In genomic region chr4:130101183-130101582, GRCm38 (mm10) we compare ENCODE assay signal across 12 mouse cellular contexts. TPM values are rescaled to one million over a fixed set of nuclear protein-coding genes. Genes with fewer than 3 reads are reported as not detected.
A peak's percentile ranks its signal among the peaks of the same experiment; 100 is the strongest.
DNase-seq lines count a peak whose midpoint lies in the region; ATAC-seq and TF ChIP-seq lines count a peak whose summit lies in the region.
"Had no signal": no experiment of that assay in that cellular context is flagged by ENCODE, and none has a peak within 500 bp of the region (broad histone marks: within the 10 kb centered on the region; RNA-seq: fewer than 3 reads in every experiment).

No protein-coding gene starts in this region.

- TF ChIP-seq POLR2A in lung, adult 2 months (IDR thresholded peaks at IDR 0.05; ENCODE audit: borderline replicate concordance, extremely low read depth, low read depth, low read length), result no peak

- H3K9me3 ChIP-seq in forebrain, embryonic 10.5 days, result peaks cover 4% of the 10 kb centered on the region; the same call in 1 of the 2 replicates
- H3K9me3 ChIP-seq in forebrain, embryonic 16.5 days (ENCODE audit: control insufficient read depth, low read length), result peaks cover 3% of the 10 kb centered on the region; the same call in 1 of the 2 replicates
- H3K9me3 ChIP-seq in lung, embryonic 14.5 days (ENCODE audit: low read depth, low read length), result no peaks in the 10 kb centered on the region
- no peaks in the 10 kb centered on the region for H3K9me3 ChIP-seq in embryonic facial prominence, embryonic 10.5 days

- TF ChIP-seq CTCF in lung, embryonic 14.5 days (IDR thresholded peaks at IDR 0.05; ENCODE audit: low read depth), result no peak
- TF ChIP-seq CTCF in lung, adult 2 months (IDR thresholded peaks at IDR 0.05; ENCODE audit: insufficient read depth, low read length), result no peak

- peaks cover 56% of the 10 kb centered on the region for H3K4me1 ChIP-seq in forebrain, embryonic 10.5 days
- H3K4me1 ChIP-seq in forebrain, embryonic 16.5 days (replicated peaks; ENCODE audit: control insufficient read depth, insufficient read depth, low read length), result peaks cover 6% of the 10 kb centered on the region
- H3K4me1 ChIP-seq in lung, embryonic 14.5 days (ENCODE audit: insufficient read depth), result peaks cover 20% of the 10 kb centered on the region
- peaks cover 7% of the 10 kb centered on the region for H3K4me1 ChIP-seq in lung, adult 2 months (ENCODE audit: control insufficient read depth, insufficient read depth, low read length)
- peaks cover 48% of the 10 kb centered on the region for H3K4me1 ChIP-seq in embryonic facial prominence, embryonic 10.5 days

- ATAC-seq in forebrain, embryonic 16.5 days, result no peak
- ATAC-seq in lung, embryonic 14.5 days (ENCODE audit: insufficient read depth), result no peak

- peak overlapping the region; percentile 66 for H3K27ac ChIP-seq in forebrain, embryonic 10.5 days
- H3K27ac ChIP-seq in forebrain, embryonic 16.5 days (ENCODE audit: low read length), result no peak overlapping the region
- peak overlapping the region; percentile 58 for H3K27ac ChIP-seq in lung, embryonic 14.5 days (ENCODE audit: low read depth)
- peak overlapping the region; percentile 36; the same call in 1 of the 2 replicates for H3K27ac ChIP-seq in embryonic facial prominence, embryonic 10.5 days (replicated peaks)
- H3K27ac ChIP-seq: midbrain, embryonic 10.5 days had no signal

- H3K4me2 ChIP-seq in forebrain, embryonic 16.5 days (ENCODE audit: low read length), result no peak overlapping the region
- H3K4me2 ChIP-seq in lung, embryonic 14.5 days, result peak overlapping the region; percentile 35

- H3K4me3 ChIP-seq in forebrain, embryonic 10.5 days, result no peak overlapping the region
- H3K4me3 ChIP-seq in forebrain, embryonic 16.5 days (replicated peaks; ENCODE audit: low read length), result no peak overlapping the region
- H3K4me3 ChIP-seq in lung, embryonic 14.5 days (ENCODE audit: low read depth, low read length), result no peak overlapping the region
- H3K4me3 ChIP-seq in lung, adult 2 months (replicated peaks; ENCODE audit: extremely low read depth, low read depth, low read length), result no peak overlapping the region
- H3K4me3 ChIP-seq in embryonic facial prominence, embryonic 10.5 days, result no peak overlapping the region
- H3K4me3 ChIP-seq: midbrain, embryonic 10.5 days had no signal

- no peak for DNase-seq in forebrain, embryonic 10.5 days (ENCODE audit: extremely low spot score, low spot score)
- DNase-seq in lung, embryonic 14.5 days, result peak; percentile 46
- no peak for DNase-seq in lung, adult 2 months
- DNase-seq in embryonic facial prominence, embryonic 10.5 days (ENCODE audit: low spot score), result no peak
- peak; percentile 25 for DNase-seq in mesoderm, embryonic 11.5 days (ENCODE audit: low read depth, low spot score)
- no peak for DNase-seq in spleen, postnatal 10 days (ENCODE audit: low spot score in 2 of 2)
- no peak for DNase-seq in natural killer cell, adult 2 months (ENCODE audit: low spot score in 2 of 2)
- DNase-seq: adrenal gland, postnatal 25 days; layer of hippocampus, adult 9-11 months had no signal

- H3K27me3 ChIP-seq in forebrain, embryonic 10.5 days (ENCODE audit: poor library complexity, severe bottlenecking), result peaks cover 22% of the 10 kb centered on the region
- no peaks in the 10 kb centered on the region for H3K27me3 ChIP-seq in forebrain, embryonic 16.5 days (replicated peaks; ENCODE audit: control insufficient read depth, insufficient read depth, low read length)
- H3K27me3 ChIP-seq in lung, embryonic 14.5 days (ENCODE audit: insufficient read depth, low read length), result no peaks in the 10 kb centered on the region
- peaks cover 16% of the 10 kb centered on the region for H3K27me3 ChIP-seq in embryonic facial prominence, embryonic 10.5 days (replicated peaks; ENCODE audit: low read depth, poor library complexity, severe bottlenecking)

- no peak overlapping the region for H3K9ac ChIP-seq in forebrain, embryonic 16.5 days (replicated peaks; ENCODE audit: low read depth, low read length)
- peak overlapping the region; percentile 11; the same call in 1 of the 2 replicates for H3K9ac ChIP-seq in lung, embryonic 14.5 days

- WGBS in forebrain, embryonic 10.5 days, result 39% methylated on average over 8 of the region's 8 CpGs
- 15% methylated on average over 8 of the region's 8 CpGs for WGBS in forebrain, embryonic 16.5 days
- WGBS in lung, embryonic 14.5 days, result 33% methylated on average over 8 of the region's 8 CpGs
- WGBS in lung, adult 2 months, result 28% methylated on average over 8 of the region's 8 CpGs
- 21% methylated on average over 8 of the region's 8 CpGs for WGBS in embryonic facial prominence, embryonic 10.5 days

- H3K36me3 ChIP-seq in forebrain, embryonic 10.5 days (replicated peaks), result no peaks in the 10 kb centered on the region
- no peaks in the 10 kb centered on the region for H3K36me3 ChIP-seq in forebrain, embryonic 16.5 days (ENCODE audit: control insufficient read depth, insufficient read depth)
- peaks cover 5% of the 10 kb centered on the region; the same call in 1 of the 2 replicates for H3K36me3 ChIP-seq in lung, embryonic 14.5 days (ENCODE audit: insufficient read depth)
- no peaks in the 10 kb centered on the region for H3K36me3 ChIP-seq in embryonic facial prominence, embryonic 10.5 days (replicated peaks)
- H3K36me3 ChIP-seq: midbrain, embryonic 10.5 days had no signal

RNA-seq across cellular contexts. Expression of gene Pef1, which starts 1.2 kb away (rescaled TPM):
- polyA plus RNA-seq in forebrain, embryonic 10.5 days (2016; fragmentation: Nextera tagmentation; extraction: Ambion mirVana), result 69.8 and 70.4 TPM in 2 replicates
- polyA plus RNA-seq in forebrain, embryonic 16.5 days (2015; fragmentation: Nextera tagmentation; extraction: Ambion mirVana), result 63.0 and 63.1 TPM in 2 replicates
- 68.9 and 69.4 TPM in 2 replicates for polyA plus RNA-seq in lung, embryonic 14.5 days (2014; fragmentation: Nextera tagmentation; extraction: Ambion mirVana)
- polyA plus RNA-seq in lung, adult 2 months (2012; rRNA removed), result 106 and 118 TPM in 2 replicates
- 69.2 and 73.2 TPM in 2 replicates for polyA plus RNA-seq in embryonic facial prominence, embryonic 10.5 days (2016; fragmentation: Nextera tagmentation; extraction: Ambion mirVana)

RNA-seq across cellular contexts. Expression of gene Hcrtr1, which starts 38.0 kb away (rescaled TPM):
- 0.32 and 0.36 TPM in 2 replicates for polyA plus RNA-seq in forebrain, embryonic 10.5 days (2016; fragmentation: Nextera tagmentation; extraction: Ambion mirVana)
- 0.30 and 0.81 TPM in 2 replicates for polyA plus RNA-seq in forebrain, embryonic 16.5 days (2015; fragmentation: Nextera tagmentation; extraction: Ambion mirVana)
- 0.14 and 0.39 TPM in 2 replicates for polyA plus RNA-seq in lung, embryonic 14.5 days (2014; fragmentation: Nextera tagmentation; extraction: Ambion mirVana)
- polyA plus RNA-seq in lung, adult 2 months (2012; rRNA removed), result 0.19 and 0.66 TPM in 2 replicates
- polyA plus RNA-seq in embryonic facial prominence, embryonic 10.5 days (2016; fragmentation: Nextera tagmentation; extraction: Ambion mirVana), result 0.21 and 0.41 TPM in 2 replicates
- polyA plus RNA-seq: C2C12 had no signal

RNA-seq across cellular contexts. Expression of gene Col16a1, which starts 53.5 kb away (rescaled TPM):
- polyA plus RNA-seq in forebrain, embryonic 10.5 days (2016; fragmentation: Nextera tagmentation; extraction: Ambion mirVana), result 2.3 and 2.4 TPM in 2 replicates
- 7.4 and 8.7 TPM in 2 replicates for polyA plus RNA-seq in forebrain, embryonic 16.5 days (2015; fragmentation: Nextera tagmentation; extraction: Ambion mirVana)
- 55.7 and 59.5 TPM in 2 replicates for polyA plus RNA-seq in lung, embryonic 14.5 days (2014; fragmentation: Nextera tagmentation; extraction: Ambion mirVana)
- 27.9 and 31.8 TPM in 2 replicates for polyA plus RNA-seq in lung, adult 2 months (2012; rRNA removed)
- 4.7 and 7.2 TPM in 2 replicates for polyA plus RNA-seq in embryonic facial prominence, embryonic 10.5 days (2016; fragmentation: Nextera tagmentation; extraction: Ambion mirVana)

Comparison
In these comparisons a context has a peak if more than half of its experiments do, and no peak if none do; other contexts are left out.
1. DNase-seq: peak in lung, embryonic 14.5 days (single experiment) and mesoderm, embryonic 11.5 days (single experiment); none in forebrain, embryonic 10.5 days (single experiment), lung, adult 2 months (single experiment), embryonic facial prominence, embryonic 10.5 days (single experiment), spleen, postnatal 10 days (0 of 2) and natural killer cell, adult 2 months (0 of 2).